Mouse (Mus musculus) intestine, embryonic 16.5 days (tissue): Measurements from ENCODE around the gene Lrfn2. TPM values are rescaled to one million over a fixed set of nuclear protein-coding genes. Genes with fewer than 3 reads are reported as not detected.

ENCODE experiments used
- ATAC-seq: fragments of 200-750 bp; cut with Nextera tagmentation; 2 replicates; pipeline ENCODE4 v1.8.0; 2017; ENCODE audit warnings: moderate TSS enrichment, moderate library complexity
- H3K27ac ChIP-seq: fragments of 300-500 bp; sonication (generic); 2 replicates; pipeline ENCODE4 v1.5.1; 2014; ENCODE audit warnings: mild to moderate bottlenecking, low read length
- H3K27me3 ChIP-seq: fragments of 300-500 bp; sonication (generic); replicated peaks from 2 replicates; pipeline ENCODE4 v1.6.1; 2014; ENCODE audit warnings: low read length, control low read depth, mixed read lengths; ENCODE audit not compliant: control insufficient read depth, insufficient read depth
- H3K36me3 ChIP-seq: fragments of 300-500 bp; sonication (generic); 2 replicates; pipeline ENCODE4 v1.6.1; 2014; ENCODE audit warnings: low read length, control low read depth; ENCODE audit not compliant: control insufficient read depth, insufficient read depth
- H3K4me1 ChIP-seq: fragments of 300-500 bp; sonication (generic); 2 replicates; pipeline ENCODE4 v1.6.1; 2014; ENCODE audit warnings: low read length, control low read depth, mixed read lengths; ENCODE audit not compliant: control insufficient read depth, insufficient read depth
- H3K4me2 ChIP-seq: fragments of 300-500 bp; sonication (generic); 2 replicates; pipeline ENCODE4 v1.6.1; 2014; ENCODE audit warnings: low read depth, low read length, control low read depth
- H3K4me3 ChIP-seq: fragments of 300-500 bp; sonication (generic); 2 replicates; pipeline ENCODE4 v1.5.1; 2014; ENCODE audit warnings: mild to moderate bottlenecking, low read length
- H3K9ac ChIP-seq: fragments of 300-500 bp; sonication (generic); 2 replicates; pipeline ENCODE4 v1.6.1; 2014; ENCODE audit warnings: low read depth, low read length
- H3K9me3 ChIP-seq: fragments of 300-500 bp; sonication (generic); 2 replicates; pipeline ENCODE4 v1.6.1; 2016; ENCODE audit warnings: low read length, control low read depth; ENCODE audit not compliant: control insufficient read depth
- WGBS: fragments of 180-500 bp; shearing (Covaris S2); extraction: QIAGEN DNeasy Blood & Tissue Kit; methylation state at CpG from one replicate; pipeline ENCODE4 v1.1.7; 2014; 5-methylcytosine and 5-hydroxymethylcytosine counted together
- polyA plus RNA-seq: library from polyadenylated mRNA; unstranded; fragments of >200 nt; fragmentation: Nextera tagmentation; extraction: Ambion mirVana; gene quantifications from 2 replicates; pipeline ENCODE4 v1.2.1, GENCODE M21; 2015

Gene Lrfn2
- polyA plus RNA-seq, result 0.53 and 0.62 TPM in 2 replicates

- H3K36me3 ChIP-seq, result no peaks in the 10 kb centered on the region
- peaks cover 20% of the 10 kb centered on the region for H3K27me3 ChIP-seq
- ATAC-seq, result peak; percentile 95
- H3K4me2 ChIP-seq, result peak within 1 kb of the TSS; percentile 73
- H3K4me3 ChIP-seq, result peak within 1 kb of the TSS; percentile 65
- WGBS, result under 1% methylated on average over 56 of the region's 56 CpGs
- peaks cover 10% of the 10 kb centered on the region for H3K4me1 ChIP-seq
- peak within 1 kb of the TSS; percentile 71 for H3K9ac ChIP-seq
- no peaks in the 10 kb centered on the region for H3K9me3 ChIP-seq
- no peak within 1 kb of the TSS for H3K27ac ChIP-seq
Measured at GRCm38 (mm10) chr17:48931621-48932405, at the start of gene Lrfn2. Gene Lrfn2 (plus strand): TSS chr17:48932379.

GRCm38 (mm10) chr17:48887472-48888385 lies 44.5 kb upstream of the Lrfn2 start:
- Histone ChIP-seq H3K4me3 (no peak overlapping the region), H3K9me3 (no peaks in the 10 kb centered on the region), H3K4me2 (no peak overlapping the region), H3K9ac (no peak overlapping the region), H3K4me1 (no peaks in the 10 kb centered on the region), H3K27ac (no peak overlapping the region), H3K27me3 (no peaks in the 10 kb centered on the region), H3K36me3 (no peaks in the 10 kb centered on the region)
- 34% methylated on average over 8 of the region's 8 CpGs for WGBS
- ATAC-seq, result no peak

- WGBS, result 48% methylated on average over 4 of the region's 4 CpGs
- no peaks in the 10 kb centered on the region for H3K36me3 ChIP-seq
- H3K27ac ChIP-seq, result no peak overlapping the region
- H3K4me3 ChIP-seq, result no peak overlapping the region
- H3K4me1 ChIP-seq, result no peaks in the 10 kb centered on the region
- H3K9me3 ChIP-seq, result no peaks in the 10 kb centered on the region
- no peaks in the 10 kb centered on the region for H3K27me3 ChIP-seq
- no peak overlapping the region for H3K4me2 ChIP-seq
- H3K9ac ChIP-seq, result no peak overlapping the region
- ATAC-seq, result peak; percentile 82
Measured at GRCm38 (mm10) chr17:48905286-48906040, 26.7 kb upstream of the Lrfn2 start.

- no peak for ATAC-seq
- Histone ChIP-seq H3K36me3 (no peaks in the 10 kb centered on the region), H3K27ac (no peak overlapping the region)
Measured at GRCm38 (mm10) chr17:48913437-48913836, 18.7 kb upstream of the Lrfn2 start.

GRCm38 (mm10) chr17:48917411-48917810 lies 14.8 kb upstream of the Lrfn2 start:
- Histone ChIP-seq H3K9ac (no peak overlapping the region), H3K4me2 (no peak overlapping the region), H3K4me3 (no peak overlapping the region), H3K36me3 (no peaks in the 10 kb centered on the region), H3K4me1 (no peaks in the 10 kb centered on the region), H3K27me3 (no peaks in the 10 kb centered on the region; the same call in 1 of the 2 replicates), H3K27ac (no peak overlapping the region), H3K9me3 (no peaks in the 10 kb centered on the region)
- WGBS, result 9% methylated on average over 11 of the region's 11 CpGs
- ATAC-seq, result no peak

More at GRCm38 (mm10) chr17:48913437-48913836, 18.7 kb upstream of the Lrfn2 start:
- H3K4me1 ChIP-seq, result no peaks in the 10 kb centered on the region
- no peak overlapping the region for H3K4me2 ChIP-seq
- no peaks in the 10 kb centered on the region; the same call in 1 of the 2 replicates for H3K27me3 ChIP-seq
- no peaks in the 10 kb centered on the region for H3K9me3 ChIP-seq
- WGBS, result 41% methylated on average over 6 of the region's 6 CpGs
- no peak overlapping the region for H3K9ac ChIP-seq
- H3K4me3 ChIP-seq, result no peak overlapping the region

GRCm38 (mm10) chr17:48918458-48918857 lies 13.7 kb upstream of the Lrfn2 start:
- Histone ChIP-seq H3K27me3 (no peaks in the 10 kb centered on the region; the same call in 1 of the 2 replicates), H3K4me3 (no peak overlapping the region), H3K9me3 (no peaks in the 10 kb centered on the region), H3K4me2 (no peak overlapping the region), H3K36me3 (no peaks in the 10 kb centered on the region), H3K27ac (no peak overlapping the region), H3K4me1 (no peaks in the 10 kb centered on the region), H3K9ac (no peak overlapping the region)
- ATAC-seq, result no peak
- WGBS, result 93% methylated on average over 3 of the region's 3 CpGs

- Histone ChIP-seq H3K4me2 (no peak overlapping the region), H3K4me3 (no peak overlapping the region), H3K9ac (no peak overlapping the region), H3K36me3 (no peaks in the 10 kb centered on the region), H3K27ac (no peak overlapping the region), H3K9me3 (no peaks in the 10 kb centered on the region), H3K4me1 (no peaks in the 10 kb centered on the region), H3K27me3 (no peaks in the 10 kb centered on the region; the same call in 1 of the 2 replicates)
- no peak for ATAC-seq
- 80% methylated on average over 2 of the region's 2 CpGs for WGBS
Measured at GRCm38 (mm10) chr17:48922905-48923304, 9.3 kb upstream of the Lrfn2 start.

GRCm38 (mm10) chr17:48925426-48925825 lies 6.8 kb upstream of the Lrfn2 start:
- Histone ChIP-seq H3K4me1 (no peaks in the 10 kb centered on the region), H3K27ac (no peak overlapping the region), H3K9me3 (no peaks in the 10 kb centered on the region), H3K36me3 (no peaks in the 10 kb centered on the region), H3K27me3 (no peaks in the 10 kb centered on the region), H3K9ac (no peak overlapping the region), H3K4me3 (no peak overlapping the region), H3K4me2 (no peak overlapping the region)
- no peak for ATAC-seq
- 36% methylated on average over 9 of the region's 9 CpGs for WGBS

GRCm38 (mm10) chr17:48930994-48931393 lies 1.2 kb upstream of the Lrfn2 start:
- peak overlapping the region; percentile 73 for H3K4me2 ChIP-seq
- 55% methylated on average over 10 of the region's 10 CpGs for WGBS
- ATAC-seq, result no peak
- H3K4me3 ChIP-seq, result no peak overlapping the region
- no peaks in the 10 kb centered on the region for H3K36me3 ChIP-seq
- H3K27me3 ChIP-seq, result peaks cover 20% of the 10 kb centered on the region
- H3K4me1 ChIP-seq, result peaks cover 9% of the 10 kb centered on the region; the same call in 1 of the 2 replicates
- no peaks in the 10 kb centered on the region for H3K9me3 ChIP-seq
- no peak overlapping the region for H3K27ac ChIP-seq
- no peak overlapping the region for H3K9ac ChIP-seq
